Mouse (Mus musculus): ENCODE data around the gene Kri1.
"Not testable (repeated sequence)": the region's sequence is repeated elsewhere in the genome, so short reads cannot be mapped to it uniquely, and the experiment has no call there.

The Kri1 gene

DNA sequence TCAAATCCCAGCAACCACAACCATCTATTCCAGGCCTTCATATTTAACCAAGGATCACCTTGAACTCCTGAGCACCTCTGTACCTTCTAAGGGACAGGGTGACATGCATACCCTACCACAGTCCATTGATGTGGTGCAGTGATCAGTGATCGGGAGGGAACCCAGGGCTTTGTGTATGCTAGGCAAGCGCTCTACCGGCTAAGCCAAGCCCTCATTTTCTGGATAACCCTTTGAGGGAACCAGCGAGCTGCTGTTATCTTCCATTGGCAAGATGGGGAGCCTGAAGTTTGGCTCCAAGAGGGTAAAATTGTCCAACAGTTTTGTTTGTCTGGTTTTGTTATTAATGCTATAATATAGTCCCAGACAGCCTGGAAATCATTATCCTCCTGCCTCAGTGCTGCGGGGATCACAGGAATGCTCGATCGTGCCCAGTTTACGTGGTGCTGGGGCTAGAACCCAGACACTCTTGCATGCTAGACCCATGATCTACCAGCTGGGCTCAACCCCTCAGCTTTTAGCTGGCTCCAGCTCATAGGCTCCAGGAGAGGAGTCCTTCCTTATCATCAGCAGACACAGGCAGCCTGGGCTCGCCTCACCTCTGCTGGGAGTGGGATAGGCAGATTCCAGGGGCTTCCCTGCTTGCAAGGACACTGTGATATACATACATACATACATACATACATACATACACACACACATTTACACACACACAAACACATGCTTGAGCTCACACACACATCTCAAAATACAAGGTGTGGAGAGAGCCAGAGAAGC, 26.8 kb upstream of the Kri1 start:
- no peak for DNase-seq

DNA sequence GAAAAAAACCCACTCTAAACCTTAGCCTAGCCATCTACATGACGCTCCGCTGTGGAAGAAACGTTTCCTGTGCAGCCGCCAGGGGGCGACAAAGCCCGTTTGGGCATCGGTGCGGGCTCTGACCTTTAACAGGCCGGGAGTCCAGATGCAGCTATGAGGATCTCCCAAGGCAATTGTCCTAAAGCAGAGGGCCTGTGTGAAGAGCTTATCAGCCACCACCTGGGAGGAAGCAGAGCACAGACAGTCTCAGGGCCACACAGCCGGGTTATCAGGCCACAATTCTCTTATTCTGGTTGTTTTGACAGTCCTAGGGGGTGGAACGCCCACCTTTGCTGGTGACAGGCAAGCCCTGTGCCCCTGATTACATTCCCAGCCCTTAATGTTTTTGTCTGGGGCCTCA, 25.6 kb upstream of the Kri1 start:
- peak; percentile 89 for DNase-seq

DNA sequence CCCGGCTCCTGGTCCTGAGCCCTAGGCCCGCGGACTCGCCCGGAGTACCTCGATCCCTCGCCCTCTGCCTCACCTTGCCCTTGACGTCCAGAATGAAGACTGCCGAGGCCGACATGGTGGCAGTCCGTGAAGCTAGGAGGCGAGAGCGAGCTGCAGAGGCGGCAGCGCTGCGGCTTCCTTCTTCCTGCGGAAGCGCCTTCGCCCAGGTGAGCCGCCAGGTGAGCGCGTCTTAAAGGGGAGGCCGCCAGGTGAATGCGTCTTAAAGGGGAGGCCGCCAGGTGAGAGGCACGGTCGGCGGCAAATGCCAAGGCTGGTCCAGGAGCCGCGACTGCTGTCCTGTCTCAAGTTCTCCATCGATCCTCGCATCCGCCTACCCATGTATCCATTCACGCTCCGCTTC, 24.4 kb upstream of the Kri1 start, which contains the start of gene Ap1m2:
TSS of gene Ap1m2 (minus strand) at position 204 of the 400 bp plus-strand sequence.
- no peak for DNase-seq

DNA sequence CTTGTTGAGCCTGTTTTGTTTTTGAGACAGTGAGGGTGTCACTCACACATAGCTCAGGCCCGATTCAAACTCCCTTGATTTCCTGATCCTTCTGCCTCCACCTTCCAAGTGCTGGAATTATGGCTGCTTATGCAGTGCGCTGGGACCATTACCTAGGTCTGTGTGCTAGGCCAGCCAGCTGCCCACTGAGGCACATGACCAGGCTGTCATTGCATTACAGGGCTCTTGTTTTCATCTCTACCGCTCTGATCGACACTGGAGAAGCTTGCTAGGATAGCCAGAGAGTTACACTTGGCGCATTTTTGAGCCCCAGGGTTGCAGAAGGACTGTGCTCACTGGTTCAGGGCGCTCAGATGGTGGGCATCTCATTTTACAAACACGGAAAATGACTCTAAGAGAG, 23.9 kb upstream of the Kri1 start:
- no peak for DNase-seq

DNA sequence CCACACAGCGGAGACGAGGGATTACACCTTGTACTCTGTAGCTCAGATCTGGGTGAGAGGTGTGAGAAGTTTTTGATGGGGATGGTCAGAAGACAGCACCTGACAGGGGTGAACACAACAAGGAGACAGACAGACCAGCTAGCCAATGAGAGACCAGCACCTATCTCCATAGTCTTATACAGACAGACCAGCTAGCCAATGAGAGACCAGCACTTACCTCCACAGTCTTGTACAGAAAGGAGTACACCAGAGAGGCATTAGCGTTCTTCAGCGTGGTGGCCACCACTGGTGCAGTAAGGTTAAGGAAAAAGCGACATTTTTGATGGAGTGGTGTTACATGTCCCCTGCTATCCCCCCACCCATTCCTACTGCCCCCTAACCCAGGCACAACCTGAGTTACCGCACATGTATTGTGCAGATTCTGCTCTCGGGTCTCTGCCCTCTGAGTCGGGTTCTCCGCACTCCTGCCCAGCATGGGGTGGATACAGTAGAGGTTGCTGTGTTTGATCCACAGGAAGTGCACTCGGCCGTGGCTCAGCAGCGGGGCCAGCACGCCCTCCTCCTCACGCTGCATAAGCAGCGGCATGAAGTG, 21.5 kb upstream of the Kri1 start:
- DNase-seq = no peak

DNA sequence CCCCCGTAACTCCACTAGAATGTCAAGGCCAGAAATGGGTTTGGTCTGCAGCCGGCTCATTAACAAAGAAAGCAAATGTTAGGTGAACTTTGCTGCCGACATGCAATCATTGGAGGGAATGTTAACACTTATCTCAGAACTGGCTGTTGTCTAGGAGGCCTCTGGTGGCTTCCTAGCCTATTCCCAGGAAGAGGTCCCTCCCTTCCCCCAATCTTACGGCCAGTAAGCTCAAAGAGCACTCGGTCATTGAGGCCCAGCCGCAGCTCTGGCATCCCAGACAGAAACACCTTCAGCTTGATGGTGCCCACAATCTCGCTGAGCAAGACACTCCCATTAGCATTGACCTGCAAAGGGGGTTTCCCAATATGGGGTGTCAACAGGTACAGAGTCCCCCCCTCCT, 17.3 kb upstream of the Kri1 start:
- no peak for DNase-seq

DNA sequence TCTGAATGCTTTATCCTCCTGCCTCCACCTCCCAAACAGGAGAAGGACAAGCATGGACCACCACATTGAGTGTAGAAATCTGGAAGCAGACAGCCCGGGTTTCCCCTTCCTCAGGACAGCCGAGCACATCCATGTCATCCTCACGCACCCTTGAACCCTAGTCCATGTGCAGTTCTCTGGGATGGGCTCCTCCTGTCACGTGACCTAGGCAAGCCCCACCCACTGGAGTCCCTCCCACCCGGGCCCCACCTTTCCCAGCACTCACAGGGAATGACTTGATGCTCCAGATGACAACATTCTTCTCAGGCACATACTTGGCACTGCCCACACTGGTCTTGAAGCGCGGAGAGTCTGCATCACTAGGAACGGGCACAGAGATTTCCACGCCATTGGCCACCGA, 11.2 kb upstream of the Kri1 start:
- no peak for DNase-seq

DNA sequence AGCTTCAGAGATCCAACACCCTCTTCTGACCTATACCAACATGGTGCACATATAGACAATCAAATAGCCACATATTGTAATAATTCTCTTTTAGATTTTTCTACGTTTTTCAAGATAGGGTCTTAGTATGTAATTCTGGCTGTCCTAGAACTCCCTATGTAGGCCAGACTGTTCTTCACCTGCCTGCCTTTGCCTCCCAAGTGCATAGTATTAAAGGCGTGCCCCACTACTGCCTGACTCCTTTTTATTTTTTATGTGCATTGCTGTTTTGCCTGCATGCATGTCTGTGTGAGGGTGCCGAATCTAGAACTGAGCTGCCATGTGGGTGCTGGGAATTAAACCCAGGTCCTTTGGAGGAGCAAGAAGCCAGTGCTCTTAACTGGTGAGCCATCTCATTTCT, 4.5 kb upstream of the Kri1 start:
- DNase-seq = peak; percentile 58

DNA sequence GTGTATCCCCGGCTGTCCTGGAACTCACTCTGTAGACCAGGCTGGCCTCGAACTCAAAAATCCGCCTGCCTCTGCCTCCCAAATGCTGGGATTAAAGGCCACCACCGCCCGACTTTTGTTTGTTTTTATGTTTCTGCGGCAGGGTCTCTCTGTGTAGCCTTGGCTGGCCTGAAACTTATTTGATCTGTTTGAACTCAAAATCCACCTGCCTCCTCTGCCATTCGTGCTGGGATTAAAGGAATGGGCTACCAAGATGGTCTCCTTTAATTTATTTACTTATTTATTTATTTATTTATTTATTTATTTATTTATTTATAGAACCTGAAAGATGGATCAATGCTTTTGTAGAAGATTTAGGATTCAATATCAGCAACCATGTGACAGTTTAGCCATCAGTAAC, 4.1 kb upstream of the Kri1 start:
- not testable (repeated sequence) for DNase-seq

DNA sequence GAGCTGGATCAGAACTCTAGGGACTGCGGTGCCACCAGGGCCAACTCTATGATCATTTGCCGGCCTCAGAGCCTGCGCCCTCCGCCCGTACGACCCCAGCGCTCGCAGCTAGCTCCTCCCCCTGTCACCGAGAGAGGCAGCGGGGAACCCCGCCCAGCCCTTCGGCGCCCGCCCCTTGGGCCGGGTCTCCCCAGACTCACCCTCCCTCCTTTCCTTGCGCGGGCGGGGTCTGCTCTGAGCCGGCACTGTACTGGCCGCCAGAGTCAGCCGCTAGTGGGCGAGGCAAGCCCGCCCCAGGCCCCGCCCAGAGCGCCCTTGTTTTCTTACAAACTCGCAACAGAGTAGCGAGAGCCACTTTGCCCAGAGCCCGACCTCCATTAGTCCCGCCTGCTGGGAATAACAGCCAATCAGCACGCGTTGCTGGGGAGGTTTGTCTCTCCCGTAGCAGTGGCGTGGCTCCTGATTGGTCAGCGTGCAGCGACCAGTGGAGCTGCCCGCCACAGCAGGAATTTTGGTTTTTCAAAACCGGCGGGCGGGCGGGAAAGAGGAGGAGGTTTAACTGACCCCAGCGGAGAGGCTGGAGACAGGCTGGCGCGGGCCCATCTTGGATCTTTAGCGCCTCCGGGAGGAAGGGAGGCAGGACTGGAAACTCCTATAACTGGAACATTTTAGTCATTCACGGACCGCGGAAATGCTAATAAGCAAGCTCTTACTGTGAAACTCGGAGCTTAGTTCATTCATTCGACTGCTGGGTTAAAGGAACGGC, 3.4 kb upstream of the Kri1 start, which contains the start of gene Cdkn2d:
TSS of gene Cdkn2d (minus strand) at position 386 of the 766 bp plus-strand sequence.
- DNase-seq = peak; percentile 100

DNA sequence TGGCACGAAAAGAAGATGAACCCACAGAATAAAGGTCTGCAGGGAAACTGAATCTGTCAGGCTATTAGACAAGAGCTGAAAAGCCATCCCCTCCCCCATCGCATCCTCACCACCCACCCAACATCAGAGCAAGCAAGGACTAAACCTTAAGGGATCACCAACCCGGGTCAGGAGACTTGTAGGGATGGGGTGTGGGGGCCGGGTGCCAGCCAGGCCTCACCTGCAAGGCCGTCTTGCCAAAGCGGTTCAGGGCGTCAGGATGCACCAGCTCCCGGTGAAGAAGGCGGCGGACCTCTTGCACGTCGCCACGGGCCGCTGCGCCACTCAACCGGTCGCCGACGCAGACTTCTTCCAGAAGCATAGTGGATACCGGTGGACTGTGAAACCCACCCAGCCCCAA, 2.8 kb upstream of the Kri1 start:
- peak; percentile 77 for DNase-seq

DNA sequence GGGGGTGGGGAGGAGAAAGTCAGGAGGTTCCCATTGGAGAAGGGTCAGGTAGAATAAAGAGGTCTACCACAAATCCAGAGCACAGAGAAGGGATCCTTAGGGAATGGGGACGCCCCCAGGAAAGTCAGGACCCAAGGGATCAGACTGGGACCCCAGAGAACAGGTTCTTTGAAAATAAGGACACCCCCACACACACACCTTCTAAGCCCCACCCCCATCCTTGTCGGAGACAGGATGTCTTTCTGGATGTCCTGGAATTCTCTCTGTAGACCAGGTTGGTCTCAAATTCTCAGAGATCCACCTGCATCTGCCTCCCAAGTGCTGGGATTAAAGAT, 1.5 kb upstream of the Kri1 start:
- peak; percentile 58 for DNase-seq

DNA sequence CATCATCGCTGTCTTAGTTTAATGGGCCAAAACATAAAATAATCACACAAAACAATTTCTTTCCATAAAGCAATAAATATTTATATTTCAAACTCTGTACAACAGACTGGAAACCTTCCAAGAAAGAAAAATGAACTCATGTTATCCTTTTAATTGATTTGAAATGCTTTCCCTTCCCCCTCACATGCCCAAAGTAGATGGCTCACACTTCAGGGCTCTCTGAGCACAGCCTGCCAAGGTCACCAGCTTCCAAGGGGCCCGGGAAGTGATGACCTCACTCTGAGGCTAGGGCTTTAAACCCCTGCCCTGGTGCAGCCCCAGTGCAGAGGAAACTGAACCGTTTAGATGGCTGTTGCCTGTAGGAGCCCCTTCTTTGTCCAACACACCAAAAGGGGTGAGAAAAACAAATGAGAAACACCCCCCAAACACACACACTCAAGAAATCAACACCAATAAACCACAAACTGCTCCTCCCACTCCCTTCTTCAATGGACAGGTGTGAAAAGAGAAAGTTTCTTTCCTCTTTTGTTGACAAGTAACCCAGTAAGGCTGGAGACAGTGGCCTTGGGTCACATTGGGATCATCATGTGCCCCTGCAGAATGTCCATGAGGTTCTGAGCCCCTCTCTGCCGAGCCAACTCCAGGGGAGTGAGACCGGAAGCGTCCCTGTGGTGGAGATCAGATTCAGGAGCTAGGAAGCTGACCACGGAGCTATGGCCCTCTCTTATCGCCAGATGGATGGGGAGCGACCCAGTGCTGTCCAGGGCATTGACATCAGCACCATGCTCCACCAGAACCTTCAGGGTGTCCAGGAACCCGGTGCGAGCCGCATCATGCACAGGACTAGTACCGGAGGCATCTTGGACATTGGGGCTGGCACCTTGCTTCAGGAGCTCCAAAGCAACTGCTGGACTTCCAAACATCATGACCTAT, 901 bp upstream of the Kri1 start:
- DNase-seq = peak; percentile 62

DNA sequence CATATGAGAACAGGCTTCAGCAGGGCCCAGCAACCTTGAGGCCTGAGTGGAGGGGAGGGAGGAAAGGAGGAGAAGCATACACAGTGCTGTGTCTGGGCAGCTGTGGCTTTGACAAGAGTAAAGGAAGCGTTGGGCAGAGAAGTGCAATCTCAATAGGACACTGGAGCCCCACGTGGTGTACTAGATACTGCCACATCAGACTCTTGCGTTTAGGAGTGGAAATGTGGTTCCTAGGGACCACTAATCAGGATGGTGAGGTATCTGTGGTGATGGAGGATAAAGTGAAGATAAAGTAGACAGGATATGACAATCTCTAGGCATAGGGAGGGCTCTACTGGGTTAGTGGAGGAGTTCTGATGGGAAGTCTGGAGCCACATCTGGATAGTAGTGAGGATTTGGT, 1.0 kb downstream of the Kri1 start:
- DNase-seq = no peak

DNA sequence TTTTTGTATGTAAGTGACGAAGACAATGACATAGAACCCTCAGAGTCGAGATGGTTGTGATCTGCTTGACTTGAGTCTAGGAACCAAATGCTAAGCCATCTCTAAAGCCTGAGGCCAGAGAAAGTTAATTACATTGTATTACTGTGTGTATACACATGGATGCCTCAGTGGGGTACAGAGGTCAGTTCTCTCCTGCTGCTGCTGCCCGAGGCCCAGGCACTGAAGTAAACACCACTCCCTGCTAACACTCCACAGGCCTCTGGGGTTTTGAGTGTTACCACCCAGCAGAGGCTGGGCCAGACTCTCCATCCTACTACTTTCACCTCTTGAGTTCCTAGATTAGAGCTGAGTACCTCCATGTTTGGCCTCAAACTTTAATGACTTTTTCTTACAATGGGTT, 3.8 kb downstream of the Kri1 start:
- no peak for DNase-seq

DNA sequence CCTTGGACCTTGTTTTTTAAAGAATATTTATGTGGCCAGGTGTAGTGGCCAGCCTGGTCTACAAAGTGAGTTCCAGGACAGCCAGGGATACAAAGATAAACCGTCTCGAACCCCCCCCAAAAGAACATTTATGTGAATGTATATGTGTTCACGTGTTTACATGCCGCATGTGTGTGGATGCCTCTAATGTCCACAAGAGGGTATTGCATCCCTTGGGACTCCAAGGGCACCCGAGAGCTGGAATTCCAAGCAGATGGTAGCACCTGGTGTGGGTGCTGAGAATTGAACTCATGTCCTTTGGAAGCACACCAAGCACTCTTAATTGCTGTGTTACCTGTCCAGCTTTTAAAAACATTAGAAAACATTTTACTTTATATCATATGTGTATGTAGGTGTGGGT, 4.2 kb downstream of the Kri1 start:
- no peak for DNase-seq

DNA sequence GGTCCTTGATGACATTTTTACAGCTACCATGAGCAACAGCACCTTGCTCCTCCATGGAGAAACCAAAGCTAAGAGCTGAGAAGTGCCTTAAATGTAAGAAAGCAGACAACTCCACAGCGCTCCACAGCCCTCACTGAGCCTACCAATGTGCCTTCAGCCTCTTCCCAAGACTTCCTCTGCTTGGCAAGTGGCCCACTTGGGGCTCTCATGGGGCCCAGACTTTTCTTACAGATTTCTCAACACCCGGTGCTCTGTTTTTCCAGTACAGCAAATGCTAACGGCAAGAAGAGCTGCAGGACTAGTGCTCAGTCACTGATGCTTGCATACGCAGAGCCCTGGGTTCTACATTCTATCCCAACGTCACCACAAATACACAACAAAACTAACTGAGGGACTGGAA, 10.0 kb downstream of the Kri1 start:
- no peak for DNase-seq

DNA sequence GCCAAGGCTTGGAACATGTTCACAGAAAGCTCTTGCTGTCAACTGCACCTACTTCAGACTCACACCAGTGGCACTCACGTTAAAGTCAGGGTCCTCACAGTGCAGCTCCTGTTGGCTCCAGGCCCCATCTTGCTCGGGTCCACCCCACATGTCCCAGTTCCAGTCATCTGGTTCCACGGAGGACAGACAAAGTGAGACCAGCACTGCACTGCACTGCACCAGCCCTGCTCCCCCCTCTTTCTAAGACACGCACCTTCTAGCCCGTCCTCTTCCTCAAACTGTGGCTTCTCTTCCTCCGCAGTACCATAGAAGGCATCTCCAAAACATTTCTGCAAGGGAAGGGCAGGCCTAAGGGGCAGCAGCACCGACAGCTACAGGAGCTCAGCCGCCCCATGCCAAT, 11.5 kb downstream of the Kri1 start:
- no peak for DNase-seq

DNA sequence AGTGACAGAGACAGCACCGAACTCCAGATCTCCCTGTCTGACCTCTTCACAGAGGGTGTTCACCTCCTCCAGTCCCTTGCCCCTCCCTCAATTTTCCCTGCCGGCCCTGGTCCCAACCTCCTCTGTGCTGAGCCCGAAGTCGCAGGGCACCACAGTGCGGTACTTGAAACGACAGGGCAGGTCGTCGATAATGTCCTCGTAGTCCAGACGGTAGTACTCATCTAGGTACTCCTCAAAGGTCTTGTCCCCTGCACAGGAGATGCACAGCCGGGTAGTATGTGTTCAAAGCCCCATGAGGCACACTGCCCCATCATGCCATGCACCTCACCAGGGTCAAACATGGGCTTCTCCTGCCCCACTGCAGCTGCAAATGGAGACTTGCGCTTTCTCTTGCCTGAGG, 12.0 kb downstream of the Kri1 start:
- no peak for DNase-seq

DNA sequence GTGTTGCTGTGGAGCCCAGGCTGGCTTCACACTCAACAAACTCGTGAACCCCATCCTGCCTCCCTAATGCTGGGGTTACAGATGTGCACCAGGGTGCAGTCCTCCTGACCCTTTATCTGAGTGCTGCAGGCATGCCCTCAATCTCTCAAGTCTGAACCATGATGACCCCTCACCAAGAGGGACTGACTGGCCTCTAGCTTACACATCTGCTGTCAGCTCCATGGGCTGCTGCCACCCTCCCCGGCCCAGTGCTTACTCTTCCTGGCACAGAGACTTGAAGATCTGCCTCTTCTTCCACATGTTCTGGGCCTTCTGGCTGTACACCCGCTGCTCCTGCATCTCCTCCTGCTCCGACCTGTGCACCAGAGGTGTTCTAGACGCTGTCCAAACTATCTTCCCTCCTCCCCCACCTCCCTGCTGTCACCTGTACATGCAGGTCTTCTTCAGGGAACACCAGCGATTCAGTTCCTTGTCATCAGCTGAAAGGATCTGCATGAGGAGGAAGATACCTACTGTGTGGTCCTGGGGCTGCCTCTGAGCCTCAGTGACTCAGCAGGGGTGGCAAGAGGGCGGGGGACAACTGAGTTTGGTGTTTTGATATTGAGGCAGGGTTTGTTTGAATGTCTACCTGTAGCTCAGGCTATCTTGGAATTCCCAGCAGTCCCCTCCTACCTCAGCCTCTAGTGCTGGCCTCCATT, 12.6 kb downstream of the Kri1 start:
- DNase-seq = no peak

DNA sequence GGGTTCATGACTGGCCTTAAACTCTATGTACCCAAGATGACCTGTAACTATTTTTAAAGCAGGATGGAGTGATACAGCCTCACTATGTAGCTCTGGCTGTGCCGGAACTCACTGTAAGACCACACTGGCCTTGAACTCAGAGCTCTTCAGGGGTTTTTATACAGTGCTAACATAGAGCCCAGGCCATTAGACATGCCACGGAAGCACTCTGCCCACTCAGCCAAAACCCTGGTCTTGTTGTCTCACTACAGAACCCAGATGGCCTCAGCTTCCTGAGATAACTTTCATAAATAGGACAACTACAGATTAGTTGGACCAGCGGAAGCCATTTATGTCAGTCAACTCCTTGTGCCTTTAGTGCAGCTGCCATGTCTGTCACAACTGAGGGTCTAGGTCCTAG, 13.4 kb downstream of the Kri1 start:
- no peak for DNase-seq

DNA sequence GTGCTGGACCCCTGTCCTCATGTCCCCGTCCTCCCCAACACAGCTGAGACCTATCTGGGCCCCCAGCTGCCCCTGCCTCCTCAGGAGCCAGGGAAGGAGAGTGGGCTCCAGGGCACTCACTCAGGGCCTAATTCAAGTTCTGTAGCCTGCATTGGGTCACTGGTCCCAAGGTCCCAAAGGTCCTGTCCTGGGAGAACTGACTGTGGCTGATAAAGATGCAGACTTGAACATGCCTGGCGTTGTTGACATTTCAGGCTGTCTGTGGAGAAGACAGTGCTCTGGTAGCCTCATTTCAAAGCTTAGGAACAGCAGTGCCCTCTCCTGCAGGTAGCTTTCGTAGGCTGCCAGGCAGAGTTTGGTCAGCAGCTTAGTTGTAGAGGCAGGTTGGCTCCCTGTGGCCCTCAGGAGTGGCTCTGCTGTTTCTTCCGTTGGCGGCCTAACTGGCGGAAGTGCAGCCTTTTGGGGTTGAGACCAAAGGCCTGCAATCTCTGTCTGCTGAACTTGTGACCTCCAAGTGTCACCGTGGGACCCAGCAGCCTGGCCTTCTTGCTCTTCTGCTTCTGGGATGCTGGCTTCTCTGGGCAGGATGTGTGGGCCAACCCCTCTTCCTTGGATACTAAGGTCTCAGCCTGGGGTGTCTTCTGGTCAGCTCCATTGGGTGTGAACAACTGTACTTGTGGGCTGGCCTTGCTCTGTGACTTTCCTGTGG, 14.1 kb downstream of the Kri1 start:
- no peak for DNase-seq
